Mouse (Mus musculus) mouse embryonic stem cell (cell line): ENCODE results near the gene Mettl14.
"Not testable (repeated sequence)": the region's sequence is repeated elsewhere in the genome, so short reads cannot be mapped to it uniquely, and the experiment has no call there.

Source experiments
- in situ Hi-C, 2 experiments: fragments of 300-500 bp; cut with MboI; formaldehyde crosslinking; loops; 1 replicate in 1 of 2; 3 replicates in 1 of 2; pipeline ENCODE4 v1.14.3; 2019 to 2020; ENCODE audit warnings: low sequenced_read_pairs in 2 of 2, low pct_unique_long_range_greater_than_20kb in 1 of 2, mixed read lengths in 1 of 2; ENCODE audit not compliant: unreplicated experiment in 1 of 2

Mettl14 gene

GRCm38 (mm10) chr3:123370927-123371326, 15.0 kb downstream of the Mettl14 start:
- in situ Hi-C loops, result no loop called here

- in situ Hi-C loops, result no loop called here
These were observed 16.7 kb downstream of the Mettl14 start for GRCm38 (mm10) chr3:123369161-123369560.

GRCm38 (mm10) chr3:123366820-123367219, 19.1 kb downstream of the Mettl14 start:
- in situ Hi-C loops, result not testable (repeated sequence)

- in situ Hi-C loops, result loop anchor here in 1 of 2 experiments (10.0 kb wide), 1 partner anchor 112 kb away; no protein-coding TSS in a partner anchor
These were observed 29.4 kb downstream of the Mettl14 start for GRCm38 (mm10) chr3:123356377-123356991.

GRCm38 (mm10) chr3:123354388-123354787, 31.5 kb downstream of the Mettl14 start:
- in situ Hi-C loops, result loop anchor here in 1 of 2 experiments (5.0 to 10.0 kb wide), 2 partner anchors 110 to 192 kb away; no protein-coding TSS in a partner anchor

- in situ Hi-C loops, result loop anchor here in 1 of 2 experiments (5.0 to 10.0 kb wide), 2 partner anchors 109 to 191 kb away; no protein-coding TSS in a partner anchor
These were observed 32.2 kb downstream of the Mettl14 start for GRCm38 (mm10) chr3:123353661-123354060.

GRCm38 (mm10) chr3:123353183-123353582, 32.7 kb downstream of the Mettl14 start:
- in situ Hi-C loops, result loop anchor here in 1 of 2 experiments (5.0 to 10.0 kb wide), 2 partner anchors 108 to 191 kb away; no protein-coding TSS in a partner anchor

- in situ Hi-C loops, result loop anchor here in 1 of 2 experiments (5.0 to 10.0 kb wide), 2 partner anchors 107 to 189 kb away; no protein-coding TSS in a partner anchor
These were observed 34.4 kb downstream of the Mettl14 start for GRCm38 (mm10) chr3:123351519-123351918.

- in situ Hi-C loops, result loop anchor here in 1 of 2 experiments (5.0 to 10.0 kb wide), 2 partner anchors 106 to 188 kb away; no protein-coding TSS in a partner anchor
These were observed 35.3 kb downstream of the Mettl14 start for GRCm38 (mm10) chr3:123350602-123351001.

- in situ Hi-C loops, result no loop called here
These were observed 37.7 kb downstream of the Mettl14 start for GRCm38 (mm10) chr3:123348080-123348802.

- in situ Hi-C loops, result no loop called here
These were observed 42.2 kb downstream of the Mettl14 start for GRCm38 (mm10) chr3:123343690-123344089.

GRCm38 (mm10) chr3:123341049-123341448, 44.9 kb downstream of the Mettl14 start:
- in situ Hi-C loops, result no loop called here

- in situ Hi-C loops, result no loop called here
These were observed 47.2 kb downstream of the Mettl14 start for GRCm38 (mm10) chr3:123338666-123339195.

GRCm38 (mm10) chr3:123337853-123338252, 48.1 kb downstream of the Mettl14 start:
- in situ Hi-C loops, result no loop called here

- in situ Hi-C loops, result no loop called here
These were observed 49.0 kb downstream of the Mettl14 start for GRCm38 (mm10) chr3:123336951-123337350.

GRCm38 (mm10) chr3:123336455-123336854, 49.5 kb downstream of the Mettl14 start:
- in situ Hi-C loops, result no loop called here

GRCm38 (mm10) chr3:123335480-123335879, 50.4 kb downstream of the Mettl14 start:
- in situ Hi-C loops, result no loop called here

GRCm38 (mm10) chr3:123334947-123335346, 51.0 kb downstream of the Mettl14 start:
- in situ Hi-C loops, result no loop called here

GRCm38 (mm10) chr3:123333055-123333424, 52.9 kb downstream of the Mettl14 start:
- in situ Hi-C loops, result no loop called here
